Mouse (Mus musculus) small intestine, adult 2 months (tissue): Measurements from ENCODE around the gene Sh2d6. TPM values are rescaled to one million over a fixed set of nuclear protein-coding genes. Genes with fewer than 3 reads are reported as not detected.

ENCODE experiments used
- H3K27ac ChIP-seq: fragments of 200-500 bp; 2 replicates; pipeline ENCODE4 v1.5.1; 2012; ENCODE audit warnings: low read depth, low read length, control low read depth, inconsistent platforms; ENCODE audit not compliant: insufficient read depth
- H3K27me3 ChIP-seq: fragments of 200-500 bp; 2 replicates; pipeline ENCODE4 v1.6.1; 2012; ENCODE audit warnings: mild to moderate bottlenecking, moderate library complexity, low read length, inconsistent platforms; ENCODE audit not compliant: control insufficient read depth, insufficient read depth
- H3K36me3 ChIP-seq: fragments of 200-500 bp; 2 replicates; pipeline ENCODE4 v1.6.1; 2012; ENCODE audit warnings: mild to moderate bottlenecking, low read length, control low read depth, inconsistent platforms; ENCODE audit not compliant: control insufficient read depth, insufficient read depth
- H3K4me1 ChIP-seq: fragments of 200-500 bp; 2 replicates; pipeline ENCODE4 v1.6.1; 2012; ENCODE audit warnings: low read length, inconsistent platforms, mixed read lengths; ENCODE audit not compliant: control insufficient read depth, insufficient read depth, insufficient read length
- H3K4me3 ChIP-seq: fragments of 200-500 bp; 2 replicates; pipeline ENCODE4 v1.5.1; 2012; ENCODE audit warnings: low read depth, mild to moderate bottlenecking, control low read depth, inconsistent platforms, low read length, moderate library complexity
- CTCF ChIP-seq: fragments of 200-500 bp; IDR thresholded peaks from 2 replicates; pipeline ENCODE4 v1.5.1; 2012; ENCODE audit warnings: low read depth, mild to moderate bottlenecking, control low read depth, inconsistent platforms, low read length, moderate library complexity, mixed read lengths; ENCODE audit not compliant: insufficient replicate concordance, insufficient read length; ENCODE audit errors: extremely low read depth
- POLR2A ChIP-seq: fragments of 200-500 bp; IDR thresholded peaks from 2 replicates; pipeline ENCODE4 v1.6.1; 2012; ENCODE audit warnings: low read depth, mild to moderate bottlenecking, control low read depth, inconsistent platforms, low read length, moderate library complexity
- WGBS: fragments of 180-500 bp; shearing (Covaris S2); methylation state at CpG from one replicate; pipeline ENCODE4 v1.1.7; 2018; 5-methylcytosine and 5-hydroxymethylcytosine counted together
- polyA plus RNA-seq: library from polyadenylated mRNA; depleted of rRNA; stranded (reverse); fragments of >200 nt; gene quantifications from 2 replicates; pipeline ENCODE4 v1.2.3, GENCODE M21; 2012

Gene Sh2d6
- polyA plus RNA-seq, 1 experiment = 22.2 TPM

DNA sequence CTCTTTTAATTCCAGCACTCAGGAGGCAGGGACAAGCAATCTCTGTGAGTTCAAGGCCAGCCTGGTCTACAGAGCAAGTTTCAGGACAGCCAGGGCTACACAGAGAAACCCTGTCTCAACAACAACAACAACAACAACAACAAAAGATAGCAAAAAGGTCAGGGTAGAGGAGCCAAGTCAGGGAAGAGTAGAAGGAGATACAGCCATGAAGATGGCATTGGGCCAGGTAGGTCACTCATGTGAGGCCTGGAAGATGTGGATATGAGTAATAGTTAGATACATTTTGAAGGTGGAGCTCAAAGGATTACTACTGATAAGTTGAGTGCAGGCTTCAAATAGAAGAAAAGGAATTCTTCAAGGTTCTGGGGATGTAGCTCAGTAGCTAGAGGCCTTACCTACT is 18.2 kb downstream of the Sh2d6 start:
- Histone ChIP-seq H3K4me1 (peaks cover 3% of the 10 kb centered on the region; the same call in 1 of the 2 replicates), H3K27ac (no peak overlapping the region), H3K27me3 (no peaks in the 10 kb centered on the region), H3K4me3 (no peak overlapping the region), H3K36me3 (no peaks in the 10 kb centered on the region)
- TF ChIP-seq POLR2A (no peak), CTCF (no peak)

DNA sequence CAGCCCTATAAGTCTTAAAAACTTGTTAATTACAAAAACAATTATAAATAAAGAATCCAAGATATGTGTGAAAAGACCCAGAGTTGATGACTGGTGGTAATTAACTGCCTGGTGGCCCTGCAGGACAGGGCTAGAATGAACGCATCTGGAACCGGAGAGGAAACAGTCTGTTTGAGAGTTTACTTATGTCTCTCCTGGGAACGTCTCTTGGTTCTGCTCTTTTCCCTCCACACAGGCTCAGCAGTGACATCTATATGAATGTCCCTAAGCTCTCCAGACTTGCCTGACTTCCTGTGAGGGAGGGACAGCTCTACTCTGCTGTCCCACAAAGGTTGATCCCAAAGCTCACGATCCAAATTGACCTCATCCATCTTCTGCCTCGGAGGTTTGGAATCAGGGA is 22.6 kb downstream of the Sh2d6 start:
- 63% methylated on average over 5 of the region's 5 CpGs for WGBS

DNA sequence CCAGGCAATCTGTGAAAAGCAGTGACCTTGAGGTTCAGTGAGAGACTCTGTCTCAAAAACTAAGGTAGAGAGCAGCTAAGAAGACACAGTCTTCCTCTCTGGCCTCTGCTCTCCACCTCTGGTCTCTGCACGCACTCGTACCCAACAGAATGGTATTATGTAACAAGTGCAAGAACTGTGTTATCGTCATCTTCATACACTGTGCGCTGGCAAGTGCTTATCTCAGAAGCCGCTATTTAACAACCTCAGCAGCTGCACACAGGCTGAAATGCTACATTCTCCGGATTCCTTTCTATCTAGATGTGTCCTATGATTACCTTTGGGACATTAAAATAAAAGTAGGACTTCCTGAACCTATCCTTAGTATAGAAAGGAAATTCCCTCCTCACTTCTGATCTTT is 28.6 kb downstream of the Sh2d6 start:
- Histone ChIP-seq H3K27me3 (no peaks in the 10 kb centered on the region), H3K36me3 (no peaks in the 10 kb centered on the region), H3K4me1 (peaks cover 17% of the 10 kb centered on the region; the same call in 1 of the 2 replicates), H3K27ac (peak overlapping the region; percentile 70), H3K4me3 (no peak overlapping the region)
- WGBS = 12% methylated on average over 6 of the region's 6 CpGs
- no peak for TF ChIP-seq POLR2A
- no peak for TF ChIP-seq CTCF

More for the DNA sequence above, 22.6 kb downstream of the Sh2d6 start:
- Histone ChIP-seq H3K27me3 (no peaks in the 10 kb centered on the region), H3K36me3 (no peaks in the 10 kb centered on the region), H3K4me3 (no peak overlapping the region), H3K4me1 (peaks cover 3% of the 10 kb centered on the region; the same call in 1 of the 2 replicates), H3K27ac (no peak overlapping the region)
- no peak for TF ChIP-seq CTCF
- no peak for TF ChIP-seq POLR2A

DNA sequence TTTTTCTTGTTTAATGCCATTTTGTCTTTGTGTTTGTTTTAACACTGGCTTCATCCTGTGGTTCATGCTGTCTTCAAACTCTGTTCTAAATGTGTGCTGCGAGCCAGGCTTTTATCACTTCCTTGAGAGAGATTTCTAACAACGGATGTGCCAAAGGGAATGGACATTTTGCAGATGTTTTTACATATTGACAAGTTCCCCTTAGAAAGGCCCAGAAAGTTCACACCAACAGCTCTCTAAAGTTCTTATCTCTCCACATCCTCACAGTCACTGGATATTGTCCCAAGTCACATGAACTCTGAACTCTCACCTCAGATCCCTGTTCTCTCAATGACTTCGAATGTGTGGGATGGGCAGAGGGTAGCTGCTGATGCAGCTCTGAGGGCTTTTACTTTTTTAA is 30.4 kb downstream of the Sh2d6 start:
- no peaks in the 10 kb centered on the region for H3K27me3 ChIP-seq
- no peak overlapping the region for H3K27ac ChIP-seq
- no peak overlapping the region for H3K4me3 ChIP-seq
- WGBS = 31% methylated on average over 3 of the region's 3 CpGs
- TF ChIP-seq POLR2A (no peak), CTCF (no peak)
- H3K4me1 ChIP-seq = peaks cover 18% of the 10 kb centered on the region; the same call in 1 of the 2 replicates
- H3K36me3 ChIP-seq = no peaks in the 10 kb centered on the region

DNA sequence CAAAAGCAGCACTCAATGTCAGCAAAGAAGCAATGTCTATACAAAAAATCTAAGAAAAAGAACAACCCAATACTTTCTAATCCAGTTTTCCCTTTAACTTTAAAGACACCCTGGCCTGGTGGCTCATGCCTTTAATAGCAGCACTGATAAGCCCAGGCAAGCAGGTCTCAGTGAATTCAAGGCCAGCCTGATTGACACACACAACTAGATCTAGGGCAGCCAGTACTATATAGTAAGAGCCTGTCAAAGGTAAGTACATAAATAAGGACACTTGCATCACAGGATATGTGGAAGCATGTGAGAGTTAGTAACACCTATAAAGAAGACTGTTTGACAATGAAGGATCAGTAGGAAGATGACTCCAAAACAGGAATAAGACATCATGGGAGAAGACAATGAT is 32.0 kb downstream of the Sh2d6 start:
- TF ChIP-seq CTCF (no peak), POLR2A (no peak)
- Histone ChIP-seq H3K36me3 (no peaks in the 10 kb centered on the region), H3K27ac (no peak overlapping the region), H3K4me3 (no peak overlapping the region), H3K27me3 (no peaks in the 10 kb centered on the region), H3K4me1 (peaks cover 27% of the 10 kb centered on the region)

DNA sequence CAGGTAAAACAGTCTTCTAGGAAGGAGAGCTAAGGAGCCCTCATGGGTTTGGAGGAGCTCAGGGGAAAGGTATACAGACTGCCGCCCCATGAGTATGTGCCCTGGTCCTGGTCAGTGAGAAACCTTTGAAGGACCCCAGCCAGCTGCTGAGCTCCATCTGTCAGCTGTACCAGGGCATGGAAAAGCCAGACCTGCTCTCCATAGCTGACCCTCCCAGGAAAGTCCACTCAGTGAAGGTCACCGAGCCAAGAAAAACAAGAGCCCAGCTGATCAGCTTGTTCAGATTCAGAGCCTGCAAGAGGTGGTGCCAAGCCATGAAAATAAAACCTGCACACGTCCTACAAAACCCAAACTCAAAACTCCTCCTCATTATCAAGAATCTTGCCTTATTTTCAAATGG is 32.7 kb downstream of the Sh2d6 start:
- H3K36me3 ChIP-seq = no peaks in the 10 kb centered on the region
- H3K4me1 ChIP-seq = peaks cover 25% of the 10 kb centered on the region
- H3K27me3 ChIP-seq = no peaks in the 10 kb centered on the region
- no peak overlapping the region for H3K27ac ChIP-seq
- 83% methylated on average over 3 of the region's 3 CpGs for WGBS
- no peak for TF ChIP-seq CTCF
- TF ChIP-seq POLR2A = no peak
- H3K4me3 ChIP-seq = no peak overlapping the region

DNA sequence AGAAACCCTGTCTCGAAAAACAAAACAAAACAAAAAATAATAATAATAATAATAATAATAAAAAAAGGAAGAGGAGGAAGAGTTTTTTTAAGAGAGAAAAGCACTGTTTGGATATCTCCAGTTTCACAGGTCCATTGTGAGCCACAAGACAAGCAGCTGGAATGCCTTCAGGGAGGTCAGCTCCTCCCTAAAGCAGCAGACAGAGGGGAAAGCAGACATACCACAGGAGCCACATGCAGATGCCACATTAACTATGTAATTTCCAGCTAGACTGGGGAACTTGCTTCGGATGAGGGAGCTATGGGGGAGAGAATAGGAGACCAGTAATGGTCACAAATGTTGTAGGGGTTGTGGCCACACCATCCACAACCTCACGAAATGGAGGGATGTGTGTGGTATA is 34.2 kb downstream of the Sh2d6 start:
- TF ChIP-seq POLR2A (no peak), CTCF (no peak)
- WGBS = 70% methylated on average over 3 of the region's 3 CpGs

DNA sequence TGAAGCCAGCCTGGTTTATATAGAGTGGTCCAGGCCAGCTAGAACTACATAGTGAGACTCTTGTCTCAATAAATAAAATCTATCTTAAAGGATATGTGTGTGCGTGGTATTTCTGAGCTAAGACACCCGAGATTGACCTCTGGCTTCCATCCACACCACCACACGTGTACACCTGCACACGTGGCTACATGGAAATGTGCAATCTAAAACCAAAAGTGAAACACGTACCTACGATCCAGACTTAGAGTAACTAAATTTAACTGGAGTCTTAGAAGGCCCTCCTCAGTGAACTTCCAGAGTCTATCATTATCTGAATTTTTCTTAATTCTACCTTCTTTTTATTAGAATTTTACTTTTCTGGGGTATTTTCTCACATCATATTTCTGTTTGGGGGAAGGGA is 35.2 kb downstream of the Sh2d6 start:
- peaks cover 12% of the 10 kb centered on the region for H3K4me1 ChIP-seq
- WGBS = 44% methylated on average over 6 of the region's 6 CpGs
- peak overlapping the region; percentile 7; the same call in 1 of the 2 replicates for H3K27ac ChIP-seq
- H3K36me3 ChIP-seq = no peaks in the 10 kb centered on the region
- no peak overlapping the region for H3K4me3 ChIP-seq
- no peak for TF ChIP-seq POLR2A
- TF ChIP-seq CTCF = no peak
- H3K27me3 ChIP-seq = no peaks in the 10 kb centered on the region

More for the DNA sequence above, 34.2 kb downstream of the Sh2d6 start:
- H3K4me1 ChIP-seq = peaks cover 15% of the 10 kb centered on the region
- no peaks in the 10 kb centered on the region for H3K27me3 ChIP-seq
- no peak overlapping the region for H3K27ac ChIP-seq
- H3K4me3 ChIP-seq = no peak overlapping the region
- no peaks in the 10 kb centered on the region for H3K36me3 ChIP-seq
